Mouse (Mus musculus) urinary bladder, adult 18-20 months (tissue): Measurements from ENCODE around the gene Magi3.
A peak's percentile ranks its signal among the peaks of the same experiment; 100 is the strongest.

ENCODE experiments used
- DNase-seq, 2 experiments: peaks; one replicate each; pipeline ENCODE4 v3.0.0; 2022; ENCODE audit warnings: low spot score in 2 of 2, mixed read lengths in 2 of 2

Magi3 gene

DNA sequence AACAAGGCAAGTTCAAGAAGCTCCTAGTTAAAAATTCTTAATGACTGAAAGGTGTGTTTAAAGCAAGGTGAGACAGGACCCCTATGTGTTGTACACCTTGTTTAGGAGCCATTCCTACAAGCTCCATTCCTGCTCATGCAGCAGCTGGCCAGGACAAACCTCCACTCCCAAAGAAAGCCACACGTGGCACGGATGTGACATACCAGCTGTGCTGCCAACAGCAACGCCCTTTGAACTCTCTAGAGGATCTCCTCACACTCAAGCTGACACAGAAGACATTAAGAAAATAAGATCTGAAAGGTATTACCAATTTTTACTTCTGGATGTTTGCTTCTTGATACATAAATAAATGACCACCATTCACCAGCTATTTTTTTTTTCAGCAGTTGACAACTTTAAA, 193.2 kb downstream of the Magi3 start:
- DNase-seq: no peak

DNA sequence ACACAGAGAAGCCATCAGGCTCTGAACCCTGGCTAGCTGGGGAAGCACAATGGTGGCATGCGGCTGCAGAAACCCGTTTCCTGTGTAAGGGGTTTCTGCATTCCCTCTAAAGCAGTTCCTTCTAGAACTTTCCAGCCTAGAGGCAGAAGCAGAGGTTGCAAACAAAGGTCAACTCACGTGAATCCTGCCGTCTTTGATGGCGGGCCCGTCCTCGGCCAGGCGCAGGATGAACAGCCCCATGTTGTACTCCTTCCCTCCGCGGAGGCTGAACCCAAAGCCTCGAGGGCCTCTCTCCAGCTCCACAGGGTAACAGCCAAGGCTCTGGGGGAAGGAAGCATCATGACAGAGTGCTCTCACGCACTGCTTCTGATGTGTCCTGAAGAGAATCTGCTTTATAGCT, 200.1 kb downstream of the Magi3 start:
- no peak for DNase-seq

GRCm38 (mm10) chr3:104019453-104019852, 200.7 kb downstream of the Magi3 start:
- no peak for DNase-seq

- no peak for DNase-seq
Measured at GRCm38 (mm10) chr3:104017931-104018330, 202.2 kb downstream of the Magi3 start.

- no peak for DNase-seq
Measured at GRCm38 (mm10) chr3:104011972-104012371, 208.2 kb downstream of the Magi3 start.

GRCm38 (mm10) chr3:104009924-104010662, 210.1 kb downstream of the Magi3 start:
- no peak for DNase-seq

GRCm38 (mm10) chr3:104007479-104007878, 212.7 kb downstream of the Magi3 start:
- no peak for DNase-seq

- no peak for DNase-seq
Measured at GRCm38 (mm10) chr3:104006896-104007466, 213.2 kb downstream of the Magi3 start.

DNA sequence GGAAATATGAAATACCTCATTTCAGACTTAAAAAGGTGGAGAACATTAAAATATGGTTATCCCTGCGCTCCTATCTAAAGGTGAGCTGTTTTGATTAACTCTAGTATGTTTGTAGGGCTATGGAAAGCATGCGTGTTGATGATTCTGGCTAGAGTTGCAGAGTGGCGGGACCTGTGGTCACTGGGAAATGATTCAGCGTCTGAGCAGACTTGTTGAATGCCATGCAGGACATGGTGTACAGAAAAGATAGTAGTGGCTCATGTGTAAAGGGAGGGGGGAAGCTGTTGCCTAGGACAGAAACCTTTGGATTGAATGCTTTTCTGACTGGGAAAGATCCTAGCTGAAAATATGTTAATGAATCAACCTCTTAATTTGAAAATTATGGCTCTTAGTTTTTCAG, 221.4 kb downstream of the Magi3 start:
- DNase-seq: no peak

GRCm38 (mm10) chr3:103991271-103991670, 228.9 kb downstream of the Magi3 start:
- no peak for DNase-seq

DNA sequence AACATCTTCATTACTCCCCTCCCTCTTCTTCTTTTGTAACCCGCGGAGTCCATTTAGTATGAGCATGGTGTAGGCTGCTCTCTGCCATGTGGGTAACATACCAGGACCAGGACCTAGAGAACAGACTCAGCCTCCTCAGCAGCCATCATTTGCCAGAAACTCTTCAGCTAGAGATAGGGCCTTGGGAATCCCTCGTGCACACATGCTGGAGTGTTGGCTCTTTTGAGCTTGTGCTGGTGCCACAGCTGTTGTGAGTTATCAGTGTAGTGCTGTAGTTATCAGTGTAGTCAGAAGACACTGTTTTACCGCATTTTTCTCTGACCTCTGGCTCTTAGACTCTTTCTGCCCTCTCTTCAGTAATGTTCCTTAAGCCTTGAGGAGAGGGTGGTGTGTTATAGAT, 230.8 kb downstream of the Magi3 start:
- DNase-seq: no peak

DNA sequence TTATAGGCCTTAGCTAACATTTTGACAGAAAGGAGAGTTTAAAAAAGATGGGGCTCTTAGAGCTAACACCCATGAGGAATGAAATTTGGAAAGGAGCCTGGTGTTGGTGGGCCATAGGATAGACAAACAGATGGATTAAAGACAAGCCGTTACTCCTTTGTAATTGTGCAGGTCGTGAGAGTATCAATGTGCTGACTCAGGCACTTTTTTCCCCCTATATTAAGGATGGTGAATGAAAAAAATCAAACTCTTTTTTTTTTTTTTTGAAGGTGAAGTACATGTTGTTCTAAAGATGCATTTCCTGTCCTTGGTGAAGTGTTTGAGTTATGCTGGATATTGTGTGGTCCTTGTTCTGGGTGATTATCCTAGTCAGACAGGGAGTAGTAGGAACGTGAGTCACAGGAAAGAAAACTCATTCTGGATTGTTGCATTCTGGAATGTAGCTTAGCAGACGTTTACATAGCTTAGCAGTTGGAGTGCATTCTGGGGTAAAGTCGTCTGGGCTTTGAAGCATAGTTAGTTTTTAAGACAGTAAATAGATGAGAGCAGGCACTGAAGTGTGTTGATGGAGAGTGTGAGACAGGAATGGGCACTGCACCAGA, 232.2 kb downstream of the Magi3 start:
- DNase-seq: no peak

DNA sequence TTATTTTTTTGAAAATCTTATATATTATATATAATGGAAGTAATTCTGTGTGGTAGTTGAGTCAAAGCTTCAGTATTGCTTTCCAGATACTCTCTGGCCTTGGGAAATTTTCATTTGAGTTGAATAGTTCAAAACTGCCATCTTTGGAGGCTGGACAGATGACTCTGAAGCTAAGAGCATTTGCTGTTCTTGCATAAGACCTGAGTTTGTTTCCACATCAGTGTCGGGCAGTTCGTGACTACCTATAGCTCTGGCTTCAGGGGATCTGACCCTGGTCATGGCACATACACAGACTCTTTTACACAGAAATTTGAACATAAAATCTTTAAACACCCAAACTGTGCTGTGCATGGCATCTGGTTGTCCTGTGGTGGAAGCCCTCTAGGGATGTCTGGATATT, 235.0 kb downstream of the Magi3 start:
- no peak for DNase-seq

- DNase-seq: no peak
Measured at GRCm38 (mm10) chr3:103984556-103984955, 235.6 kb downstream of the Magi3 start.

DNA sequence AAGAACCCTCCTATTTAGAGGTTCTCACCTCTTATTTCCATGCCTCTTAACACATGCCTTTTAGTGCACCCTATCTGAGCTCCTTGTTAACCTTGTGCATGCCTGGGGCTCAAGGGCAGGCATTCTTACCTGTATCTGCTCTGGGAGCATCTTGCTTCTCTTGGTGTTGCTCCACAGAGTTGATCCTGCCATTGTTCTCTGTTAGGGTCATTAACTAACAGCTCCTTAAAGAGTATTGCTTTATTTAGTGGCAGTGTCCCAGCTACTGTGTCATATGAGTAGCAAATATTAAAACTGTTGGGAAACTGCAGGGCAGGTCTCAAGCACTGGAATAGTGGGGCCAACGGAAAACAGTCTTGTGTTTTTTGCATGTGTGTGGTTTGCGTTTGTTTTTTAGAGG, 249.0 kb downstream of the Magi3 start:
- DNase-seq: no peak

DNA sequence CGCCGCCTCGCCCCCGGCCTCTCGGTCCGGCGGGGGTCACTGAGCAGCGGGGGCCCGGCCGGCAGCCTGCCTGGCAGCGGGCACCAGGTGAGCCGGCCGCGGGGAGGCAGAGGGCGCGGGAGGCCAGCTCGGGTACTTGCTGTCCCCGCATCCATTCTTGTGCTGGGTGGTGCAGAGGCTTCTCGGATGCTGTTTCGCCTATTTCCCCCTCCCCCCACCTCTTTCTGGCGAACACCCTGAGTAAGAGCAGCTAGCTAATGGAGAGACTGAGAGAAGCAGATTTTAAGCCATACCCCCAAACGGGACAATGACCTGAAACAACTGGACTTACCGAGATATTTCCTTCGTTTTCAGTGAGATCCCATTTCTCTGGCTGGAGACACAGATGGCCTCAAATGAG, 251.5 kb downstream of the Magi3 start:
- DNase-seq: no peak

- DNase-seq: peak; percentile 74 to 91
Measured at GRCm38 (mm10) chr3:103967861-103968691, 252.1 kb downstream of the Magi3 start, which contains the start of gene Phtf1. Gene Phtf1, plus strand, starts transcription at chr3:103968110.

DNA sequence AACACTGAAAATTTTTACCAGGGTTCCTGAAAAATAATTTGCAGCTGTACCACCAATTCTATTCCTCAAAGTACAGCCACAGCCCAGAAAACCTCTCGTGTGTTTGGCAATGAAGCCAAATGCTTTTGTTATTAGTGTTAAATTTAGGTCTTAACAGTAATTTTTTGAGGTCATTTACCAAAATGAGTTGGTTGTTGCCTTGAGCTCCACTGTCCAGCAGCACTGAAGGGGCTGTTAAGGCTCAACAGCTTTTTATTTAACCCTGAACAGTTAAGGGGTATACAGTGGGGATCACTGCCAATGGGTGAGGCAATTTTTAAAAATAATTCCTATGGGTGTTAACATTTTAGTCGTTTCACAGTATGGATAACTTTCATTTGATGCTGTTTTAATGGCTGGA, 252.9 kb downstream of the Magi3 start:
- no peak for DNase-seq
